Mouse (Mus musculus): ENCODE results near the gene Aagab.

- no peak for TF ChIP-seq CTCF (IDR thresholded peaks at IDR 0.05; ENCODE audit: borderline replicate concordance, control insufficient read depth, extremely low read depth, insufficient read depth, low read length, poor library complexity)
- no peak for TF ChIP-seq POLR2A (IDR thresholded peaks at IDR 0.05; ENCODE audit: control insufficient read depth, extremely low read depth, insufficient read depth, low read length, poor library complexity)
Observed at GRCm38 (mm10) chr9:63651594-63651993, 49.1 kb downstream of the Aagab start.
